Mouse (Mus musculus) ES-Bruce4 (cell line): ENCODE measurements at regions not wholly inside any gene's neighbourhood (a gene's known extent, or its start where the extent isn't known, plus 50 kb on each side); places are given as distances from the start of the nearest gene placed in this dataset.

ENCODE experiments used
- H3K27ac ChIP-seq: 2 replicates; pipeline ENCODE4 v1.5.1; 2012; ENCODE audit warnings: low read length, inconsistent platforms; ENCODE audit not compliant: insufficient read depth
- H3K27me3 ChIP-seq: 2 replicates; pipeline ENCODE4 v1.6.1; 2012; ENCODE audit warnings: mild to moderate bottlenecking, low read length, inconsistent platforms; ENCODE audit not compliant: control insufficient read depth, poor library complexity, insufficient read depth, severe bottlenecking
- H3K36me3 ChIP-seq: 2 replicates; pipeline ENCODE4 v1.6.1; 2012; ENCODE audit warnings: inconsistent platforms, mild to moderate bottlenecking, low read length, moderate library complexity; ENCODE audit not compliant: control insufficient read depth, poor library complexity, insufficient read depth, severe bottlenecking
- H3K4me1 ChIP-seq: one replicate; pipeline ENCODE4 v1.8.1; 2011; ENCODE audit warnings: low read length; ENCODE audit not compliant: control insufficient read depth, insufficient read depth
- H3K4me3 ChIP-seq: 2 replicates; pipeline ENCODE4 v1.5.1; 2011; ENCODE audit warnings: low read depth, mild to moderate bottlenecking, low read length
- H3K9ac ChIP-seq: 2 replicates; pipeline ENCODE4 v1.6.1; 2012; ENCODE audit warnings: low read depth, mild to moderate bottlenecking, inconsistent platforms; ENCODE audit not compliant: poor library complexity, severe bottlenecking
- H3K9me3 ChIP-seq: replicated peaks from 2 replicates; pipeline ENCODE4 v1.6.1; 2012; ENCODE audit warnings: mild to moderate bottlenecking, low read length, inconsistent platforms; ENCODE audit not compliant: control insufficient read depth, poor library complexity, insufficient read depth, severe bottlenecking
- CTCF ChIP-seq: IDR thresholded peaks from one replicate; pipeline ENCODE4 v1.8.1; 2011; ENCODE audit warnings: low read depth, low read length
- EP300 ChIP-seq: IDR thresholded peaks from 2 replicates; pipeline ENCODE4 v1.6.1; 2011; ENCODE audit warnings: low read depth, low read length; ENCODE audit not compliant: insufficient read depth
- POLR2A ChIP-seq: IDR thresholded peaks from one replicate; pipeline ENCODE4 v1.8.1; 2011; ENCODE audit warnings: low read length; ENCODE audit not compliant: insufficient read depth

DNA sequence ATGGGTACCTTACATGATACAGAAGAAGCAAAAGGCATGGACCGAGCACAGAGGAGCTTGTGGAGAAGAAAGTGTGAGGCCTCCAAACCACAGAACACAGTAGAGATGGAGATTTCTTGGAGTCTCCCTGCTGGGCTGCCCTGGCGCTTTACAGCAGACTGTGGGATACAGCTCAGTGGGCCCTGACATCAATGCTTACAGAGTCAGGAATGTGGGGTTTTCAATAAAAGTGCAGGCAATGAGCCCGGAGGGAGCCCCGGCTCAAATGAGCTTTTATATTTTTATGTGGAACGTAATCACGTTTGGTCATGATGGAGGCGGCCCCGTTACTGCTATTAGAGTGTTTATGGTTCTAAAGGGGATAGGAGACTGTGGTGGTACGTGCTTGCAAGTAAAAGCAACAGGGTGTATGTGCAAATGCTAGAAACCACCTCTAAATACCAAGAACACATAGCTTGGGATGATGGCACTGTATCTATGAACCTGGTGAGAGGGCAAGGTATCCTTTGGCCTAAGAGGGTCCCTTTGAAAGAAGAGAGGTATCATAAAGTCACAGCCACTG, 308.1 kb upstream of the Dynlrb2 start:
- Histone ChIP-seq H3K4me3 (no peak overlapping the region), H3K27ac (no peak overlapping the region), H3K27me3 (no peaks in the 10 kb centered on the region; the same call in 1 of the 2 replicates), H3K9ac (no peak overlapping the region), H3K36me3 (no peaks in the 10 kb centered on the region), H3K4me1 (no peaks in the 10 kb centered on the region), H3K9me3 (peaks cover 3% of the 10 kb centered on the region; the same call in 1 of the 2 replicates)
- TF ChIP-seq CTCF (no peak), POLR2A (no peak)

DNA sequence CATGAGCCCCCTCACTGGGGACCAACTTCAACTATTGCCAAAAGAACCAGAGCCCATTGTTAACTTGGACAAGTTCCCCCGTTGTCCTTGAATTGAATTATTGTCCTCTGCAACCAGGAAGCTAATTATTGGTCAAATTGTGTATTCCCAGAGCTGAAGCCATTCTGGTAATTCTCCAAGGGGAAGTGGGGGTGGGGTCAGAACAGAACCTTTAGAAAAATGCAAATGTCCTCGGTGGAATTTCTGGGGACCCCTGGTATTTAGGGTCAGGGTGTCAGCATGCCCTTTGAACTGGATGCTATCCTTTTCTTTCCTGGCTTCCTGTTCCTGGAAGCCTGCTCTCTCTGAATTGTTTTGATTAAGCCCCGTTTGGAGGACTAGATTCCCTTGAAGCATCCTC, 312.7 kb upstream of the Dynlrb2 start:
- Histone ChIP-seq H3K27me3 (peaks cover 2% of the 10 kb centered on the region; the same call in 1 of the 2 replicates), H3K36me3 (no peaks in the 10 kb centered on the region), H3K9ac (no peak overlapping the region), H3K4me3 (no peak overlapping the region), H3K9me3 (peaks cover 3% of the 10 kb centered on the region; the same call in 1 of the 2 replicates), H3K27ac (no peak overlapping the region), H3K4me1 (no peaks in the 10 kb centered on the region)
- TF ChIP-seq EP300 = no peak
- no peak for TF ChIP-seq CTCF
- no peak for TF ChIP-seq POLR2A

DNA sequence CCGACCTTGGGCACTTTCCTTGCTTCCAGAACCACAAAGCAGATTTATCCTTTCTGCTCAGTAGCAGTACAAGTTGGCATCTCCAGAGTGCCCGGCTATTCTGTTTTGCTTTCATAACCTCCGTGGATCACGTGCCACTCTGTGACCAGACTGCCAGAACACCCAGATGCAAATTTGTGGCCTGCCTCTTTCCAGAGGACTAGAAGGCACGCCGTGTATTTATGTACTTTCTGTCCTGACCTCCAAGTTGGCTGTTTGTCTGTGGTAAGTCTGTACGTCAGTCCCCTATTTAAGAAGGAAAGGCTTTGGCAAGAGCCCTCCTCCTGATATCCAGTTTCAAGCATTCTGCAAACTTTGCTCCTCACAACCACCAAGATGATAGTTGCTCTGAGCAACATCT, 319.6 kb upstream of the Dynlrb2 start:
- TF ChIP-seq CTCF (no peak), EP300 (no peak), POLR2A (no peak)
- Histone ChIP-seq H3K4me1 (no peaks in the 10 kb centered on the region), H3K4me3 (no peak overlapping the region), H3K36me3 (no peaks in the 10 kb centered on the region), H3K27me3 (peaks cover under 1% of the 10 kb centered on the region; the same call in 1 of the 2 replicates), H3K27ac (no peak overlapping the region), H3K9me3 (no peaks in the 10 kb centered on the region), H3K9ac (no peak overlapping the region)

DNA sequence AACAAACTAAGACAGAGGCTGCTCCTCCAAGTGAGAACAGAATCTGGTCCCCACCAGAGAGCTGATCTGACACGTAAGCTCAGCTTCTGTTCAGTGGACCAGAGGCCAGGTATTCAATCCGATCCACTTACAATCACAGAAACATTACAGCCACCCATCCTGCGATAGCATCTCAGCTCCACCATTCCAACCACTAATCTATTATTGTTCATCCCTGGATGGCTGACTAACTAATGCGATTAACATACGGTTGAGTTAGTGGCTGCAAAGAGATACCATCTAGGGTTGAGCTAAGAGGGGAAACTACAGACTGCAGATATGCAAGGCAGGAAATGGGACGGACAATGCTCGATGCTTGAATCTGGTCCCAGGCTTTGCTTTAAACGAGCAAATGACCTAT, 320.5 kb upstream of the Dynlrb2 start:
- H3K4me1 ChIP-seq = no peaks in the 10 kb centered on the region
- H3K36me3 ChIP-seq = no peaks in the 10 kb centered on the region
- TF ChIP-seq EP300 (no peak), POLR2A (no peak), CTCF (no peak)
- no peak overlapping the region for H3K27ac ChIP-seq
- H3K9ac ChIP-seq = no peak overlapping the region
- H3K9me3 ChIP-seq = no peaks in the 10 kb centered on the region
- no peak overlapping the region for H3K4me3 ChIP-seq
- H3K27me3 ChIP-seq = no peaks in the 10 kb centered on the region

DNA sequence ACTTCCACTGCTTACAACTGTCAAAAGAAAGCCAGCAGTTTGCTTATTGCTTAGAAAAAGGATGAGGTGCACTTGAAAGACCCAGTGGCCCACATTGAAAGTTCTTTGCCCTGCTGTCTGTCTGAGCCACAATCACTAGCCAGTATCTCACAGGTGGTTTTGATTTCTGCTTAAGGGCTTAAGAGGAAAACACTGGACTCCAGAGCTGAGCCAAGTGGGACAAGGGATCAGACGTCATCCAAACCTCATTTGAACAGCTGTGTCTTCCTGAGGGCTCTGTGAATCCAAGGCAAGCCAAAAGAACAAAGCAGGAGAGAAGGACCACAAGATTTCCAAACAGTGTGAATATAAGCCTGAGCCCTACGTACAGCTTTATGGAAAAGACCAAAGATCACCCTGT, 326.8 kb upstream of the Dynlrb2 start:
- no peaks in the 10 kb centered on the region for H3K36me3 ChIP-seq
- H3K4me1 ChIP-seq = no peaks in the 10 kb centered on the region
- no peak overlapping the region for H3K9ac ChIP-seq
- no peaks in the 10 kb centered on the region for H3K27me3 ChIP-seq
- no peaks in the 10 kb centered on the region for H3K9me3 ChIP-seq
- no peak overlapping the region for H3K27ac ChIP-seq
- no peak overlapping the region for H3K4me3 ChIP-seq
- no peak for TF ChIP-seq EP300
- no peak for TF ChIP-seq CTCF
- TF ChIP-seq POLR2A = no peak

DNA sequence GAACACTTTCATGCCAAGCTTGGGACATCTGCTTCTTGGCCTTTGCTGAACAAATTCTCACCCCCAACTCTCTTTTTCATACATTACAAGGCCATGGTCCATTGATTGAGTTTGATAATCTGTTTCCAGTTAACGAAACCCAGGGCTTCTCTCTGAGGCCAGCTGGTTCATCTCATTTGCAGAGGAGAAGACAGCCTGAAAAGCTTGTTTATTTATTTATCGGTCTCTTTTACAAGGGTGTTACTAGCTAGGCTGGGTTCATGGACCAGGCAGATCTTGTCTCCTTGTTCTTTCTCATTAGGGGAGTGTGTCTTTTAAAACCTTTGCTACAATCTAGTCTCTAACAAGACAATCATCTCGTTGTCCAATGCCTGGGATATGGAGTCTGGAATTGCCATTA, 329.9 kb upstream of the Dynlrb2 start:
- Histone ChIP-seq H3K27me3 (no peaks in the 10 kb centered on the region), H3K4me3 (no peak overlapping the region), H3K4me1 (no peaks in the 10 kb centered on the region), H3K9me3 (no peaks in the 10 kb centered on the region), H3K36me3 (no peaks in the 10 kb centered on the region), H3K9ac (no peak overlapping the region), H3K27ac (no peak overlapping the region)
- TF ChIP-seq CTCF = no peak
- no peak for TF ChIP-seq POLR2A
- TF ChIP-seq EP300 = no peak
